Mouse (Mus musculus) lung, postnatal 36 days (tissue): Measurements from ENCODE around the gene Plcg2.

ENCODE experiments used
- DNase-seq: peaks from one replicate; pipeline ENCODE4 v3.0.0; 2022; ENCODE audit warnings: mixed read lengths

Plcg2 gene

DNA sequence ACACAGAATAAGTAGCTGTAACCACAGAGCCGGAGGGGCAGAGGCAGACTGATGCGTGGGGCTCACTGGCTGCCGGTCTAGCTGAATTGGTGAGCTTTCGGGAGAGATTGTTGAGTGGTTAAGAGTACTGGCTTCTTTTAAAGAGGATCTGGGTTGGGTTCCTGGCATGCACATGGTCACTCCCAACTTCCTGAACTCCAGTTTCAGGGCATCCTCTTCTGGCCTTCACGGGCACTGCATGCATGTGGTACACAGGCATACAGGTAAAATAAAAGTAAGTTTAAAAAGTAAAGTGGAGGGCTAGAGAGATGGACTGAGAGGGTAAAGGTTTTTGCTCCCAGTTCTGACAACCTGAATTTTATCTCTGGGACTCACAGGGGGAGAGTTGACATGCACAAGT is 52.4 kb downstream of the Plcg2 start:
- DNase-seq, result no peak

DNA sequence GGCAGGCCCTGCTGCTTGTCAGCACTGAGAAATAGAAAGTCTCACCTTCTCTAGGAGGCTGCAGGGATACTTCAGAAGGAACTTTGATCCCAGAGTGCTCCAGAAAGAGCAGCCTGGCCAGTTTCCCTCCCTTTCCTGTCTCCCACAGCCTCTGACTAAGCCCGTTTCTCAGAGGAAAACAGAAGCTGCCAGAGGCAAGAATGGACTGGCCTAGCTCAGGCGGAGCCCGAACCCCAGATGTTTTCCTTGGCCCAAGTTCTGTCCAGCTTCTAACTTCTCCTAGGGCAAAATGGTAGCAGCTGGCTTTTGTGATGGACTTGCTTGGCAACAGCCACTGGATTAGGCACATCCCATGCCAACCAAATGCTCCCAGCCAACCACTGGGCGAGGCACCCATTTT is 62.9 kb downstream of the Plcg2 start:
- DNase-seq, result peak; percentile 16

DNA sequence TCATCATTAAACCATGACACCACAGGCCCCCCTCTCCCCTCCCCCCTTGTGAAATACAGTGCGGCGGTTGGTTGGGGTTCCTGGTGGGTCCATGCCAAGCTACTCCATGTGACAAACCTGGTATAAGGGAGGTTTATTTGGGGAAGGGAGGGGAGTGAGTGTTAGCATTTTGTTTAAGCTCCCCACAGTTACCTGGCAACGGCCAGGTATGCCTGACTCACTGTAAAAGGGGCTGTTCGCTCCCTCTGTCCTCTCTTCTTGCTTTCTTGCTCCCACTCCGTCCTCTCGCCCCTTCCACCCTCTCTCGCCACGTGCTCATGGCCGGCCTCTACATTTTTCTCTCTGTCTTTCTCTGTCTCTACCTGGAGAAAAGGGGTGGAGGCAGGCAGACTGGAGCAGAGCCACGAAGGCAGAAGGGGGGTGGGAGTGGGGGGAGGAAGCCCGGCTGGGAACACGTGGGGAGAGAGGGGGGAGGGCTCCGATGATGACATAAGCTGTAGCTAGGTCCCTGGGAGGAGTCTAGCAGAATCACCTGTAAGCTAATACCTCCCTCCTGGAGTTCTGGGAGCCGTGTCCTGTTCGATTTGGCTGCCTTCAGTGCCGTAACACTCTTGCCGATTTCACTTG is 63.8 kb downstream of the Plcg2 start:
- peak; percentile 46 for DNase-seq

GRCm38 (mm10) chr8:117562445-117563014 is 64.4 kb downstream of the Plcg2 start:
- peak; percentile 35 for DNase-seq

GRCm38 (mm10) chr8:117569409-117569808 is 71.3 kb downstream of the Plcg2 start:
- DNase-seq, result peak; percentile 82

DNA sequence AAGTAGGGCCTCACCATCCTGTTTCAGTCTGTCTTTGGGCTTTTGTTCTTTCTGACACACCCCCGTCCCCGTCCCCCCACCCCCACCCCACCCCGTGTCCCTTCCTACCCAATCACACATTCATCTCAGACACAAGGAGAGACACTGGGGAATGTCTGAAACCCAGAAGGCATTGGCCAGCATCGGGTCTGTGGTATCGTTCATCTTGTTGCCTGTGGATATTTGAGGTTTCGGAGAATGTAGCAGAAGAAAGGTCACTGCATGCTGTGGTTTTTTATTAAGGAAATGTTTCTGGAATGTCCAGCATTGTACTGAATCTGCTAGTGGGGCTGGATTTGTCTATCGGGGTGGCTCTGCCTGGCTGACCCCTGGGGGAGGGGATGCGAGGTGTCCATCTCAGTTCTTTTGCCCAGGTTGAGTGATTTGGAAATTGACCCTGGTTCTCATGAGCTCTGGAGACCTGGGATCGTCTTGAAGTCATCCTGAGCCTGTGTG is 78.2 kb downstream of the Plcg2 start:
- DNase-seq, result no peak

DNA sequence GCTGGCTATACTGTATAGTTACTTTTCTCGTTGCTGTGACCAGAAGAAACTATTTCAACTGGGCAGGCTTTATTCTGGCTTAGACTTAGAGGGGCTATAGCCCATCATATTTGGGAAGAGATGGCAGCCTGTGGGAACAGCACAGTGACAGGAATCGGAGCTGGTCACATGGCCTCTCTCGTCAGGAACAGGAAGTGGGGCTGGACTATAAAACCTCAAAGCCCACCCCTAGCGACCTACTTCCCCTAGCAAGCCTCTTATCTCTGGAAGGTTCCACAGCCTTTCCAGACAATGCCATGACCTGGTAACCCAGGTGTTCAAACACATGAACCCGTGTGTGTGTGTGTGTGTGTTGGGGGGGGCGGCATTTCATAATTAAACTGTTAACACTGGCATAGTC is 79.0 kb downstream of the Plcg2 start:
- no peak for DNase-seq

GRCm38 (mm10) chr8:117577883-117578282 is 79.8 kb downstream of the Plcg2 start:
- DNase-seq, result no peak

DNA sequence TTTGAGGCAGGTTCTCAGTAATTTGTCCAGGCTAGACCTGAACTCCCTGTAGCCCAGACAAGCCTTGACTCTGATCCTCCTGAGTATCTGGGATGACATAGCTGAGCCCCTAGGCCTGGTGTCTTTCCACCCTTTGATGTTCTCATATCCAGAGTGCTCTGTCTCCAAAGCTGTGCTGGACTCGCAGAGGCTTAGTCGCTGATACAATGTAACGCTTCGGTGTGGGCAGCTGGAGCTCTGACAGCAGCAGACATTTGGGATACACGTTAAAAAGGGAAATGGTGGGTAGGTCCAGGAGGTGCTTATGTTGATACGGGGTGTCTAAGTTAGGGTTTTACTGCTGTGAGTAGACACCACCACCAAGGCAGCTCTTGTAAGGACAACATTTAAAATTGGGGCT is 80.8 kb downstream of the Plcg2 start:
- no peak for DNase-seq

GRCm38 (mm10) chr8:117593862-117594261 is 95.8 kb downstream of the Plcg2 start:
- DNase-seq, result peak; percentile 47

GRCm38 (mm10) chr8:117595001-117595400 is 96.9 kb downstream of the Plcg2 start:
- DNase-seq, result no peak

- DNase-seq, result no peak
Observed at GRCm38 (mm10) chr8:117596777-117597176, 98.7 kb downstream of the Plcg2 start.

- DNase-seq, result no peak
Observed at GRCm38 (mm10) chr8:117600839-117601238, 102.7 kb downstream of the Plcg2 start.

DNA sequence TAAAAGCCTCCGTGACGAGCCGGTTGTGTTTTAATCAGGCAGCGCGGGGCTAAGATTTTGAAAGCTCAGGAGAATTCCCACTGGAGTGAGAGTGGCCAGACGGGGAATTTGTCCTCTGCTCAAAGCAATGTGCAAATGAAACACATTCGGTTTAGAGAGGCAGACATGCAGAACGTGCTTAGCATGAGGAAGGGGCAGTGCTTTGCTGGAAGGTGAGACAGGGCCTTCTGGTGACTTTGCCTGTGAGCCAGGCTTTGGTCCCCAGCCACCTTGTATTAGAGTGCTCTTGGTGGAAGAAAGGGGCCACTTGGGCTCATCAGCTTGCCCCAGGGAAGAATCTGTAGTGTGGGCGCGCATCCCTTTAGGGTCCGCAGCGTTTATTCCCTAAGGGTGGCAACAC is 106.0 kb downstream of the Plcg2 start:
- DNase-seq, result no peak

DNA sequence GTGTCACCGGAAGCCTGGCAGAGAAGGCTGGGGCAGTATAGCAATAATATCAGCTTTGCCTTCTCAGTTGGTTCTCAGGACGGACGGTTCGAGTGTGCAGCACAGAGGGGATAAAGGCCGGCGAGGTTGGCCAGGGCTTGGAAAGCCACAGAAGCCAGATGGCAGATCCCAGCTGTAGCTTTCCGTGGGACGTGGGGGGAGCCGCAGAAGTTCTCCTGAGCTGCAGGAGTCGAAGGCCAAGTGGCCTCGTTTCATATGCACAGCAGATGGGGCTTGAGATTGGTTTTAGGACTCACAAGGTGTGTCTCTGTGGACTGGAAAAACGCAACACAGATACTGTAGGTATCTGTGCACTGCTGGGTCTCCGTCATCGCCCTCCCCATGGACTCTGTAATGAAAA is 106.6 kb downstream of the Plcg2 start:
- no peak for DNase-seq

DNA sequence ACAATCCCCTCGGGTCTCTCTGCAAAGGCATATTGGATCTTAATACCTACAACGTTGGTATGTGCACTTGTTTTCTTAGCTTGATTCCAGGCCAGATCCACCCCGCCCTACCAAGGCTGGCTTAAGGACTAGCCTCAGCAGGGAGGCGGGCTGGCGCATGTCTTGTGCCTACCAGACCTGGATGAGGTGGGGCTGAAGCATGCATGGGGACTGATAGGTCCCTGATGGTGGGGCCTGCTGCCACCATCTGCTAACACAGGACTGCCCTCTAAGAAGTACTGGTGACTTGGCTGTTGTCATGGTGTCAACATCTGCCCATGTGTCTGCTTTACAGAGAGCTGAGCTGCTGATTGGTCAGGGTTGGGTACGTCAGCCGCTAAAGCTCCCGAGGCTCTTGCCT is 107.1 kb downstream of the Plcg2 start:
- no peak for DNase-seq

- no peak for DNase-seq
Observed at GRCm38 (mm10) chr8:117610506-117610905, 112.4 kb downstream of the Plcg2 start.

GRCm38 (mm10) chr8:117612861-117613260 is 114.8 kb downstream of the Plcg2 start:
- no peak for DNase-seq

- peak; percentile 68 for DNase-seq
Observed at GRCm38 (mm10) chr8:117626040-117626838, 128.1 kb downstream of the Plcg2 start.

- DNase-seq, result no peak
Observed at GRCm38 (mm10) chr8:117627096-117627495, 129.0 kb downstream of the Plcg2 start.

DNA sequence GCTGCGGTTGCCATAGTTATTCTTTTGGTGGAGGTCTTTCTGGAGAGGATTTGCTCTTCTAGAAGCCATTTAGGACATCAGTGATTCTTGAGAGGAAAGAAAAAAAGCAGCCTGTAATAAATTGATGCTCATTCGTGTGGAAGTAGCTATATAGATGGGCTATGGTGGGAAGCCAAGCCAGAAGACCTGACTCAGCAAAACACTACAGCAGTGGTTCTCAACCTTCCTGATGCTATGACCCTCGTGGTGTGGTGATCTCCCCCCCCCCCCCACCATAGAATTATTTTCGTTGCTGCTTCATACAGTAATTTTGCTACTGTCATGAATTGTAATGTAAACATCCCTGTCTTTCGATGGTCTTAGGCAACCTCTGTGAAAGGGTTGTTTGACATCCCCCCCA is 134.4 kb downstream of the Plcg2 start:
- no peak for DNase-seq

DNA sequence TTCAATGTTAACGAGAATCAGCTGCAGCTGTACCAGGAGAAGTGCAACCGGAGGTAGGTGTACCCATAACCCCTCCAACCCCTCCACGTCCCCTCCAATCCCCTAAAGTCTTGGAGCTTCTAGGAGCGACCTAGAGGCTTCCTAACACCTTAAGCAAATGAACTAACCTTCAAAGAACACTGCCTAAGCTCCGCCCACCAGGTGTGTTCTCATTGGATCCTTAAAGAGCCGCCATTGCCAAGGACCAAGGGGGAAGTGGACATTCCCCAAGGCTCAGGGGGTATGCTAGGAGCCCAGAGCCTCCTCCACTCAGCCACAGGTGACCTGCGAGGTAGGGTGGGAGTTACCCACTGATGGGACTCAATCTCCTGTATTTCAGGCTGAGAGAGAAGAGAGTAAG is 136.3 kb downstream of the Plcg2 start:
- DNase-seq, result no peak

DNA sequence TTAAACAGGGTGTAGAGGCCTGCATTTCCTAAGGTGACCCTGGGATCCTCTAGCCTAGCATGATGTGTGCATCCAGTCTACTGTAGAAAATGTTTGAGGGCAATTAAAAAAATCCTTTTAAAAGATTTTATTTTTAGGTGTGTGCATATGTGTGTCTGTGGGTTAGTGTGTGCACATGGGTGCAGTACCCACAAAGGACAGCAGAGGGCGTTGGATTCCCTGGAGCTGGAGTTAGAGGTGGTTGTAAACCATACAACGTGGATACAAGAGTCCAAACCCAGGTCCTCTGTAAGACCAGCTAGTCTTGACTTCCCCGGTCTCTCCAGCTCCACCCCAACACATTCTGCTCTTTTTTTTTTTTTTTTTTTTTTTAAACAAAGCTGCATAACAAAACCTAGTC is 139.4 kb downstream of the Plcg2 start:
- DNase-seq, result no peak

DNA sequence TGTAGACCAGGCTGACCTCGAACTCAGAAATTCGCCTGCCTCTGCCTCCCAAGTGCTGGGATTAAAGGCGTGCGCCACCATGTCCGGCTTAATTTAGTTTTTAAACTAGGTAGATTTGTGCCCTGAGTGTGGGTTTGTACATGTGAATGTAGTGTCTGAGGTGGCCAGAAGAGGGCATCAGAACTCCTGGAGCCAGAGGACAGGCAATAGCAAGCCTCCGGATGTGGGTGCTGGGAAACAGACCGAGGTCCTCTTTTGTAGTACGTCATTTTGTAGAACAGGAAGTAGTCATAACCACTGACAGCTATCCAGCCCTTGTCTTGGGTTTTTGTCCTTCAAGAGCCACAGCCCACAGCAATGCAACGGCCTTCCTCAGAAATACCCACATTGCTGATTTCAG is 141.5 kb downstream of the Plcg2 start:
- DNase-seq, result no peak
